Mouse (Mus musculus): ENCODE results near the gene Dgkq.
"Not testable (repeated sequence)": the region's sequence is repeated elsewhere in the genome, so short reads cannot be mapped to it uniquely, and the experiment has no call there.

Gene Dgkq

DNA sequence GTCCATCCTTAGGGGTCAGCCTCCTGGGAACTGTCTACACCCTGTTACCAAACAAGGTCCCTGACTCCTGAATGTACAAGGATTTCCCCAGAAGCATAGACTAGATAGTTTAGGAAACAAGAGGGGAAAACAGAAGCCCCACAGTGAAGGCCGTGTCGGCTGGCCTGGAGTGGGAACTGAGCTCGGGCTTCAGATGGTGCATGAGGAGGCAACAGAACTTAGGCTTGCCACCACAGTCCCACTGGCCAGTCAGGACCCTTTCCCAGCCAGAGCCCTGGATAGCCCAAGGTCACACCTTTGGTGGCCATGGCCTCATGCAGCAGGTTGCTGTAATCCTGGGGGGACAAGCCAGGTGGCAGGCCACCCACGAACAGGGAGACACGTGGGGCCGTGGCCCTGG is 16.1 kb downstream of the Dgkq start:
- no peak for DNase-seq

DNA sequence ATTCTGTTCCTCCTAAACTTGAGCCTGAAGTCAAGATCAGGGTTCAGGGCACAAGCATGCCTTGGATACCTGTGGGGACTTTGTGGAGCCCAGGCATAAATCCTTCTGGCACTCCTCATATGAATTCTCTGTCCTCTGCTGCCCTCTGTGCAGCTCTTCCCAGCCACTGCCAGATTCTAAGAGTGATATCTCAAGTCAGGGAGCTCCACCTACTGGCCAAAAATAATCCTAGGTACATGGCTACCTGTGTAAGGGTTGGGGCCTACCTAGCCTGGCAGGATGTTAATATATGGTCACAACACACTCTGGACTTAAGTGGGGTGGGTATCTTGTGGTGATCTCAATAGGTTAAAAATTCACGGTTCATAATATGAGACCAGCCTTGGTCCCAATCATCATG is 17.6 kb downstream of the Dgkq start:
- peak; percentile 82 to 86 for DNase-seq

DNA sequence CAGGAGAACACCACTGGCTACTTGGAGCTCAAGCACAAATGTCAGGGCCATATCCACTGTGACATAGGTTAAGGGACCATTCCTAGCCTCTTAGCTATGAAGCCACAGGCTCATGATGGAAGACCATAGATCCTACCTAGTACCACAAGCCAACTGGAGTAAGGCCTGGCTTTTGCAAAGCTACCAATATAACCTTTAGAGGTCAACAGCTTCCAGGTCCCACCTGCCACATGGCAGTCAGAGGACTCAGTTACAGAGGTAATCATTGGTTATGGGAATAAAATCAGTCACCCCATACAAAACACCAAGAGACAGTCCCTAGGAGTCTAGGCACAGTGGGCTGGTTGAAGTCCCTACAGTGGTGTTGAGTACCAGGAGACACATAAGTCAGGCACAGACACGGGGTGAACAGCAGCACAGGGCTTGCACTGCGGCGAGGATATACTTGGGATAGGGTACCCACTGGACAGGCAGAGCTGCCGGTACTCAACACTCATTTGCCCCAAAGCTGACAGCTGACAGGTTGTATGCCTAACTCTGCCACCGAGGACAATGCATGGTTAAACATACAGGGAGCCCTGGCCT is 18.2 kb downstream of the Dgkq start:
- no peak for DNase-seq

GRCm38 (mm10) chr5:108650341-108650740 is 19.1 kb downstream of the Dgkq start:
- no peak for DNase-seq

GRCm38 (mm10) chr5:108648937-108649576 is 20.4 kb downstream of the Dgkq start:
- no peak for DNase-seq

GRCm38 (mm10) chr5:108647820-108648465 is 21.5 kb downstream of the Dgkq start:
- no peak for DNase-seq

GRCm38 (mm10) chr5:108647311-108647710 is 22.2 kb downstream of the Dgkq start:
- DNase-seq: no peak

DNA sequence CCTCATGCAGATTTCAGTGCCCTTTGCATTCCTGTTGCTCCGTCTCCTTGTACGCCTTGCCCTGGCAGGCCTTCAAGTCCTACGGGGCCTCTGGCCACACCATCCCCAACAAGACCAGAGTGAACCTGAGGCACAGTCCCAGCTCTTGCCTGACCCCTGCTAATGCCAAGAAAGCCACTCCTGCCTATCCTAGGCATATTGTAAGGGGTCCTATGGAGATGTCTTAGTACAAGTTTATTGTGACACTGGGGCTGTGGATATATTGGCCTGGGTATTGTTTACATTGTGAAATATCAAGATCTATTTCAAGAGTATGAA is 23.2 kb downstream of the Dgkq start:
- peak; percentile 33 to 55 for DNase-seq

GRCm38 (mm10) chr5:108645651-108646342 is 23.7 kb downstream of the Dgkq start:
- DNase-seq: no peak

DNA sequence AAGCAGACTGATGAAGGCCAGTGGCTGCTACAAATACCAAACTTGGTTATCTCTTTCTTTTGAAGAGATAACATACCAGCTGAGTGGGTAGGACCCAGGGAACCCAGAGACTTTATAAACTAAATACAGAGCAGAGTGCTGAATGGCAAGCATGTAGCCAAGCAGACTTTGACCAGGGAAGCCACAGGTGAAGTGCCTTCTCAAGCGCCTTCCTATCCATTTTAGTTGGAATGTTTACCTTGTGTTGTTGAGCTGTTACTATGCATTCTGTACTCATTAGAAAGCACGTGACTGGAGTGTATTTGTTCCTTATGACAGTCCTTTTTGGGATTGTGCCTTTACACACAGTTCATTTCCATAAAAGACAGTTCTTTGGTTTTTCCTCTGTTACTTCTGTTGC is 25.8 kb downstream of the Dgkq start:
- no peak for DNase-seq

GRCm38 (mm10) chr5:108636172-108636571 is 33.3 kb downstream of the Dgkq start:
- no peak for DNase-seq

GRCm38 (mm10) chr5:108634088-108634487 is 35.4 kb downstream of the Dgkq start:
- not testable (repeated sequence) for DNase-seq

GRCm38 (mm10) chr5:108633676-108634075 is 35.8 kb downstream of the Dgkq start:
- DNase-seq: no peak

DNA sequence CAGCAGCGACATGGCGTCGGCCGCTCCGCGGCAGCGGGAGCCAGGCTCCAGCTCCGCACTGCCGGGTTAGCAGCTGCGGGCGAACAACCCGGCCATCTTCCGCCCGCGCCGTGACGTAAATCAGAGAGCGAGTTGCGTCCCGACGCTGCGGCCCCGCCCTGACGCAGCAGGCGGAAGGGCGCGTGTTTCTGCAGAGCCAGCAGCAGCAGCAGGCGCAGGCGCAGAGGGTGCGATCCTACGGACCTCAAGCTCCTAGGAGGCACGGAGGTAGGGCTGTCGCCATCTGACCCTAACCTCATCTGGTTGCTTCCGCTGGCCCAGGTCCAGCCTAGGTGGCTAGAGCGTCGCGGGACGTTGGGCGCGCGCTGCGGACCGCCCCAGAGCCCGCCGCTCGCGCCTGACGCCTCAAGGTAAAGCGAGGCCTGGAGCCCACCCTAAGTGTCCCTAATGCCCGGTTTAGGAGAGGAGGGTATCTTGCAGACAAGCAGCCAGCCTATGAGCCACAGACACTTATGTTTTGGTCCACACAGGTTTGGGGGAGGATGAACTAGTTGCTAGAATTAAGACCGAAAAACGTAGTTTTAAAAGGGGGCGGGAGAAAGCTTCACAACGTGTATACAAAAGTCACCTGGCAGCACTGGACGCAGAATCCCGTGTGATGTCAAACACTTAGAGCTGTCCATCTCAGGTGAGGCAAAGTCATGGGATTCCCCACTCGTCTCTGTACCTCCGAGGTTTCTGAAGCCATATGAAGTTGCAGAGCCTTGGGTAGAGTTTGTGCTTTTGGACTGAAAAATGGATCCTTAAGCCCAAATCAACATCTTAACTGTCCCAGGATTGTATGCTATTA is 39.6 kb downstream of the Dgkq start, which contains the start of the genes Gak and Tmem175:
TSS of gene Gak (minus strand) at position 122 of the 850 bp plus-strand sequence.
TSS of gene Tmem175 (plus strand) at position 137 of the 850 bp plus-strand sequence.
- DNase-seq: peak; percentile 94 to 97

DNA sequence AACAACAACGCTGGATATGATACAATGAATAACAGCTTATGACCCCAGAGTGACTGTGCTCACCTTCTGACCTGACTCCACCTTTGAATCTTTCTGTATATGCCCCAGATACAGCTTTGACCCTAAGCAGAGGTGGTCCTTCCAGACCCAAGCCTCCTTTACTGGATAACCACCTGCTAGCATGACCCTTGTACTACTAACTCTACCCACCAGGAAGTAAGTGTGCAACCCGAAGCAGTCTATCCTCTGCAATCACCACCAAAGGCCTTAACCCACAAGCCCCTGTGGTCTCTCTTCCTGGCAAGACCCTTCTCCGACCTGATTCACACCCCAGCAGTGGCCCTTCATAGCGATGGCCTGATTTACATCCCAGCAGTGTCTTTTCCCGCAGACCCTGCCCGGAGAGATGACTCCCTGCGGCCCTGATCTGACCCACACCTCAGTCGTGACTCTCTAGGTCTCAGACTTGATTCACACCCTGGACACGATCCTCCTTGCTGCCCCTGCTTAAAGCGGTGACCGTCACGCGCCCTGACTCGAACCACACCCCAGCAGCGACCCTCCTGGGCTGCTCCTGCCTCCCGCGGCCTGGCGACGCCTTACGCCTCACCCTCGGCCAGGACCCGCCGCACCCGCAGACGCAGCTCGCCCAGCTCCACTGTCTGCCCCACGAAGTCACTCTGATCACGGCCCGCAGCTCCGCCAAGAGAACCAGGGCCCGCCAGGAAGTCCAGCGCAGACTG is 40.4 kb downstream of the Dgkq start:
- DNase-seq: peak in 1 of 2 experiments; percentile 26

DNA sequence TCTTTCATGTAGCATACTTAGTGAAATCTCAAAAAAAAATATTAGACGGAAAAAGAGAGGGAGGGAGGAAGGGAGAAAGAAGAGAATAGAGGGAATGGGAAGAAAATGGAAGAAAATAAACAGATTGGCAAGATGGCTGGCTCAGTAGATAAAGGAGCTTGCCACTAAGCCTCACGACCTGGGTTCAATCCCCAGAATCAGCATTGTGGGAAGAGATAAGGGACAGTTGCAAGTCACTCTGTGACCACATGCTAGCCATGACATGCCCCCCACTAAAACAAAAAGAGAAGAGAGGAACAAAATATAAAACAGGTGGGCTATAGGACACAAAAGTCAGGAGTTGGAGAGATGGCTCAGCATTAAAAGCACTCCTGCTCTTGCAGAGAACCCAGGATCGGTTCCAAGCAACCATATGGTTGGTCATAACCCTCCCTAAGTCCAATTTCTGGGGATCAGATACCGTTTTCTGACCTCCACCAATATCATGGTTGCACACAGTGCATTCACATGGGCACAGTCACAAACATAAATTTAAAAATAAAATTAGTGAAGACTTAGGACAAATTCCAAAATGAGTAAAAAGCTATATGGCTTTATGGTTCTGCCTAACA is 43.3 kb downstream of the Dgkq start:
- no peak for DNase-seq

DNA sequence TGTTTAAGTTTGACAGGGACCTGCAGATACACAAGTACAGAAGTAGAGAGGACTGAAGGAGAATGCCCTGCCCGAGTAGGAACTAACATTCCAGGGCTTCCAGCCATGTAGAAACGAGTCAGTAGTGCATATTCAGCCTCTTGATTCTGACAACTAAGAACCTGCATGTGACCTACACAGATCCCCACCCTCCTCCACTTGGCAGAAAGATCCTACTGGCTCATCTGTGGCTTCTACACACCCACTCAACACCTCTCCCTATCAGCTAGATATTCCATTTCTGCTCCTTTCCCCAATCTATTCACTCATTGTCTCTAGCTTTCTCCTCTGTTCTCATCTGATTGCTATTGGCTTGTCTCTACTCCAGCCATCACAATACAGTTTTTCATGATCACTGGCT is 47.6 kb downstream of the Dgkq start:
- no peak for DNase-seq

DNA sequence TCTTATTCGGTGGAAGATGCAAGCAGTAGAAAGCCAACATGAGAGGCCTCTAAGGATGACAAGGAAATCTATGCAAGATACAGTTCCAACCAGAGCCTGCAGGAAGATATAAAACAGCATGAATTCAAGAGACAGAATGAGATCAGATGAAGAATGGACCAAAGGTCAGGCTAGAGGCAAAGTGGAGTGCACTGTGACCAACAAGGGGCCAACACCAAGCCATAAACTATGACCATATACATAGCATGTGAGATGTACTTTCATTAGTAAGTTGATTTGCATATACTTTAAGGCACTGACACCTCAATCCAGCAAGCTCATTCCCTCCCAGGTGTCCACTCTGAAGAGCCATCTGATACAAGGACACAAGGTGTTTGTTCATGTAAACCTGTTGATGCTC is 59.0 kb downstream of the Dgkq start:
- no peak for DNase-seq

GRCm38 (mm10) chr5:108602537-108602936 is 66.9 kb downstream of the Dgkq start:
- DNase-seq: no peak

DNA sequence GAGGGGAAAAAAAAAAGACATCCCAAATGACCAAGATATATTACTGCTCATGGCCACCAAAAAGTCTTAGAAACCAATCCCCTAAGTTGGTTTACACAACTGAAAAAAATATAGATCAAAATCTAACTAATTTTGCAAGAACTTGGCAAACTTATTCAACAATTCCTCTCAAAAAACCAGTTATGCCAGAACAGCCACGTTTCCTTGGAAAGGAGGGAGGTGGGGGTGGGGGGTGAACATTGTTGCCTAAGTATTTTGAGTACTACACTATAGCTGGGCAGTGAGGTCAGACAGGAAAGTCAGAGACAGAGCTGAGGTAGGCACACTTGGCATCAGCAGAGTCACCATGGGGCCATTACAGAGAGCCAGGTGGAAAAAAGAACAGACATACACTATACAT is 69.5 kb downstream of the Dgkq start:
- DNase-seq: no peak

Measured in kidney, postnatal 36 days (tissue).